Mouse (Mus musculus): Measurements from ENCODE around the gene Ppp4r1.

Gene Ppp4r1

GRCm38 (mm10) chr17:65773617-65774016, 8.8 kb upstream of the Ppp4r1 start:
- no peak for DNase-seq

GRCm38 (mm10) chr17:65774439-65774838, 7.9 kb upstream of the Ppp4r1 start:
- DNase-seq = no peak

GRCm38 (mm10) chr17:65776228-65776627, 6.1 kb upstream of the Ppp4r1 start:
- no peak for DNase-seq

- DNase-seq = no peak
Observed at GRCm38 (mm10) chr17:65777461-65777860, 4.9 kb upstream of the Ppp4r1 start.

- DNase-seq = no peak
Observed at GRCm38 (mm10) chr17:65780970-65781369, 1.4 kb upstream of the Ppp4r1 start.

- peak; percentile 72 to 79 for DNase-seq
Observed at GRCm38 (mm10) chr17:65783182-65784161, 1.1 kb downstream of the Ppp4r1 start.

GRCm38 (mm10) chr17:65784610-65785140, 2.3 kb downstream of the Ppp4r1 start:
- DNase-seq = no peak

- no peak for DNase-seq
Observed at GRCm38 (mm10) chr17:65785707-65786106, 3.3 kb downstream of the Ppp4r1 start.

GRCm38 (mm10) chr17:65786225-65786624, 3.9 kb downstream of the Ppp4r1 start:
- no peak for DNase-seq

- no peak for DNase-seq
Observed at GRCm38 (mm10) chr17:65787261-65787660, 4.9 kb downstream of the Ppp4r1 start.

- DNase-seq = no peak
Observed at GRCm38 (mm10) chr17:65788542-65789291, 6.3 kb downstream of the Ppp4r1 start.

GRCm38 (mm10) chr17:65789576-65789975, 7.2 kb downstream of the Ppp4r1 start:
- no peak for DNase-seq

GRCm38 (mm10) chr17:65791161-65791560, 8.8 kb downstream of the Ppp4r1 start:
- DNase-seq = no peak

- no peak for DNase-seq
Observed at GRCm38 (mm10) chr17:65793307-65793930, 11.0 kb downstream of the Ppp4r1 start.

- DNase-seq = no peak
Observed at GRCm38 (mm10) chr17:65794096-65794850, 11.9 kb downstream of the Ppp4r1 start.

- DNase-seq = no peak
Observed at GRCm38 (mm10) chr17:65796056-65796455, 13.7 kb downstream of the Ppp4r1 start.

- no peak for DNase-seq
Observed at GRCm38 (mm10) chr17:65798446-65798845, 16.1 kb downstream of the Ppp4r1 start.

- no peak for DNase-seq
Observed at GRCm38 (mm10) chr17:65799353-65799752, 17.0 kb downstream of the Ppp4r1 start.

GRCm38 (mm10) chr17:65800451-65800850, 18.1 kb downstream of the Ppp4r1 start:
- DNase-seq = no peak

- DNase-seq = no peak
Observed at GRCm38 (mm10) chr17:65802026-65802425, 19.7 kb downstream of the Ppp4r1 start.

GRCm38 (mm10) chr17:65805966-65806365, 23.6 kb downstream of the Ppp4r1 start:
- no peak for DNase-seq

GRCm38 (mm10) chr17:65806416-65806815, 24.0 kb downstream of the Ppp4r1 start:
- DNase-seq = no peak

Measured in spleen, adult 18-20 months (tissue).